Mouse (Mus musculus) brain, embryonic 14.5 days (tissue): ENCODE measurements around the gene Bnc1.

Experiments used
- CTCF ChIP-seq: fragments of 200-500 bp; IDR thresholded peaks from 2 replicates; pipeline ENCODE4 v1.5.1; 2012; ENCODE audit warnings: inconsistent platforms, mild to moderate bottlenecking, moderate library complexity, borderline replicate concordance; ENCODE audit not compliant: insufficient read depth, insufficient read length; ENCODE audit errors: extremely low read depth
- POLR2A ChIP-seq: fragments of 200-500 bp; IDR thresholded peaks from 2 replicates; pipeline ENCODE4 v1.6.1; 2012; ENCODE audit warnings: mild to moderate bottlenecking, inconsistent platforms, borderline replicate concordance; ENCODE audit not compliant: poor library complexity, insufficient read depth, insufficient read length, severe bottlenecking; ENCODE audit errors: extremely low read depth

DNA sequence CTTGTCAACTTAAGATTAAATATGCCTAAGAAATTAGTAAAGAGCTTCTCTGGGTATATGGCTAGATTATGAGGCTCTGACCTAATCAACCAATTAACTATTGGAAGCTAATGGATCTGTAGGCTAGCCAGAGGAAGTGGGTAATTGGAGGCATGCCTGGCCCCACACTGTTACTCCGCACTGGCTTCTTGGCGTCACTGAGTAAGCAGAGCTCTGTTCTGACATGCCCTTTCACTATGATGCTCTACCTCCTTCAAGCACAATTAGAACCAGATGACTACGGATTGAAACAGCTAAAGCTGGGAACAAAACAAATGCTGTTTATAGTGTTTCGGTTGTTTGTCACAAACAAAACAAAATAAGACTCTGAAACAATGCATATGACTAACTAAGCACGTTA is 73.8 kb downstream of the Bnc1 start:
- TF ChIP-seq CTCF (no peak), POLR2A (no peak)
